Mouse (Mus musculus) intestine, embryonic 15.5 days (tissue): ENCODE results near the gene Ankrd31. TPM values are rescaled to one million over a fixed set of nuclear protein-coding genes. Genes with fewer than 3 reads are reported as not detected.

ENCODE experiments used
- ATAC-seq: fragments of 200-750 bp; cut with Nextera tagmentation; 2 replicates; pipeline ENCODE4 v1.8.0; 2017; ENCODE audit warnings: moderate TSS enrichment, moderate library complexity
- H3K27ac ChIP-seq: fragments of 300-500 bp; sonication (generic); 2 replicates; pipeline ENCODE4 v1.5.1; 2015; ENCODE audit warnings: mild to moderate bottlenecking, inconsistent platforms
- H3K27me3 ChIP-seq: fragments of 300-500 bp; sonication (generic); replicated peaks from 2 replicates; pipeline ENCODE4 v1.6.1; 2015; ENCODE audit warnings: inconsistent platforms
- H3K36me3 ChIP-seq: fragments of 300-500 bp; sonication (generic); 2 replicates; pipeline ENCODE4 v1.6.1; 2015; ENCODE audit warnings: inconsistent platforms
- H3K4me1 ChIP-seq: fragments of 300-500 bp; sonication (generic); replicated peaks from 2 replicates; pipeline ENCODE4 v1.6.1; 2015; ENCODE audit warnings: inconsistent platforms
- H3K4me2 ChIP-seq: fragments of 300-500 bp; sonication (generic); replicated peaks from 2 replicates; pipeline ENCODE4 v1.6.1; 2015; ENCODE audit warnings: mild to moderate bottlenecking, inconsistent platforms
- H3K4me3 ChIP-seq: fragments of 300-500 bp; sonication (generic); replicated peaks from 2 replicates; pipeline ENCODE4 v1.5.1; 2015; ENCODE audit warnings: inconsistent platforms
- H3K9ac ChIP-seq: fragments of 300-500 bp; sonication (generic); 2 replicates; pipeline ENCODE4 v1.6.1; 2015; ENCODE audit warnings: inconsistent platforms
- H3K9me3 ChIP-seq: fragments of 300-500 bp; sonication (generic); 2 replicates; pipeline ENCODE4 v1.6.1; 2016; ENCODE audit warnings: inconsistent platforms
- WGBS: fragments of 180-500 bp; shearing (Covaris S2); methylation state at CpG from one replicate; pipeline ENCODE4 v1.1.7; 2015; 5-methylcytosine and 5-hydroxymethylcytosine counted together
- polyA plus RNA-seq: library from polyadenylated mRNA; unstranded; fragments of >200 nt; fragmentation: Nextera tagmentation; extraction: Ambion mirVana; gene quantifications from 2 replicates; pipeline ENCODE4 v1.2.1, GENCODE M21; 2015

Gene Ankrd31
- not detected in 2 replicates for polyA plus RNA-seq

DNA sequence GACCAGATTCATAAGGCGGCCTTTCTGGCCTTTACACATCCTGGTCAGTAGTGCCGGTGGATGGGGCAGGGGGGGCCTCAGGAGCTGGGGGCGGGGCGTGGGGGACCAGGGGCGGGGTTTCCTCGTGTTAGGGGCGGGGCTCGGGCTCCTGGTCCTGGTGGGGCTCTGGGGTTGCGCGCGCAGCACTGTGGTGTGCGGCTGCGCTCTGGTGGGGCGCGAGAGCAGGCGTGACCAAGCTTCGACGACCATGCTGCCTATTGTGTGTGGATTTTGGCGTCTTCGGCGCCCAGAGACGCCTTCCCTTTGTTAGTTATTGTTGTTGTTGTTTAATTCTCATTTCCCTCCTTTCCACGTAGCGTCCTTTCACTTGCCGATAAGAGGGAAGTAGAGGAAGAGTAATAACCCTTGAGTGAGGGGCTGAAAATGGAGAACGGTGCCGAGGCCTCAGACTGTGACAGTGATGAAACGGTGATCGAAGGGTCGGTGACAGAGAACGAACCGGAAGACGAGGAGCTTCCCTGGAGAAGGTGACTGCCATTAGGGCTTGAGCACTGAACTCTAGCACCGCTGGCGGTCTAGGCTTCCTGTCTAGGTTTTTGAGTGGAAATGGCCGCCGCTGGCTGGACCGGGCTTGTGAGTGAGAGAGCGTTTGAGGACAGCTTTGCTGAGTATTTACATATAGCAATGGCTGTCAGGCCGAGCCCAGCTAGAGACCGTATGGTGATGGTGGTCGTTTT, at the start of gene Ankrd31:
Gene Ankrd31, plus strand, starts transcription at position 164 of the 737 bp plus-strand sequence.
- no peak within 1 kb of the TSS for H3K9ac ChIP-seq
- H3K4me3 ChIP-seq = no peak within 1 kb of the TSS
- no peaks in the 10 kb centered on the region for H3K27me3 ChIP-seq
- H3K27ac ChIP-seq = no peak within 1 kb of the TSS
- no peaks in the 10 kb centered on the region for H3K4me1 ChIP-seq
- ATAC-seq = no peak
- H3K9me3 ChIP-seq = no peaks in the 10 kb centered on the region
- no peak within 1 kb of the TSS for H3K4me2 ChIP-seq
- no peaks in the 10 kb centered on the region for H3K36me3 ChIP-seq
- WGBS = 88% methylated on average over 42 of the region's 42 CpGs

DNA sequence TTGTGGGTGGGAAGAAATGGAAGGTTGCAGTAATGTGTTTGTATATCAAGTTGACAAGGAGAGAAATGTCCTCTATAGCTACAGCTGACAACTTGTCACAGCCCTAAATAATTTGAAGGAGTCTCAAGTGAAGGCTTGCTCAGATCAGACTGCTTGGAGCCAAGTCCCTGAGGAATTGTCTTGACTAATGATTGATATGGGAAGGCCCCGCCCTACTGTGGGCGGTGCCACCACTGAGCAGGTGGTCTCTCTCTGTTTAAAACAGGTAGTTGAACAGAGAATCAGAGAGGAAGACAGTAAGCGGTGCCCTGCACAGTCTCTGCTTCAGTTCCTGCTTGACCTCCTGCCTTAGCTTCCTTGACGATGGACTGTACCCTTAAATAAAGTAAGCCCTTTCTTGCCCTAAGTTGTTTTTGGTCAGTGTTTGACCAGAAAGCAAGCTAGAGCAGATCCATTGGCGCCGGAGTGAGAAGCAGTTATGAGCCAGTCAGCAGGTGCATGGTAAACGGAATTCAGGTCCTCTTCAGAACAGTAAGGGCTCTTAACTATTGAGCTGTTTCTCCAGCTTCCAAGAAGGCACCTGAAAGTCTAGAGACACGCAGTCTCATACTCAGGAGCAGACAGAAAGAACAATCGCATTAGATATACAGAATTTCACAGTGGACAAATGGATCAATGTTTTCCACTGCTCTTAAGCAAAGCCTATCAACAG, 45.3 kb upstream of the Ankrd31 start:
- no peak overlapping the region for H3K4me3 ChIP-seq
- H3K9ac ChIP-seq = no peak overlapping the region
- no peaks in the 10 kb centered on the region for H3K27me3 ChIP-seq
- no peaks in the 10 kb centered on the region for H3K4me1 ChIP-seq
- no peak overlapping the region for H3K27ac ChIP-seq
- no peak overlapping the region for H3K4me2 ChIP-seq
- WGBS = 76% methylated on average over 9 of the region's 9 CpGs
- no peaks in the 10 kb centered on the region for H3K36me3 ChIP-seq
- ATAC-seq = no peak
- no peaks in the 10 kb centered on the region for H3K9me3 ChIP-seq

DNA sequence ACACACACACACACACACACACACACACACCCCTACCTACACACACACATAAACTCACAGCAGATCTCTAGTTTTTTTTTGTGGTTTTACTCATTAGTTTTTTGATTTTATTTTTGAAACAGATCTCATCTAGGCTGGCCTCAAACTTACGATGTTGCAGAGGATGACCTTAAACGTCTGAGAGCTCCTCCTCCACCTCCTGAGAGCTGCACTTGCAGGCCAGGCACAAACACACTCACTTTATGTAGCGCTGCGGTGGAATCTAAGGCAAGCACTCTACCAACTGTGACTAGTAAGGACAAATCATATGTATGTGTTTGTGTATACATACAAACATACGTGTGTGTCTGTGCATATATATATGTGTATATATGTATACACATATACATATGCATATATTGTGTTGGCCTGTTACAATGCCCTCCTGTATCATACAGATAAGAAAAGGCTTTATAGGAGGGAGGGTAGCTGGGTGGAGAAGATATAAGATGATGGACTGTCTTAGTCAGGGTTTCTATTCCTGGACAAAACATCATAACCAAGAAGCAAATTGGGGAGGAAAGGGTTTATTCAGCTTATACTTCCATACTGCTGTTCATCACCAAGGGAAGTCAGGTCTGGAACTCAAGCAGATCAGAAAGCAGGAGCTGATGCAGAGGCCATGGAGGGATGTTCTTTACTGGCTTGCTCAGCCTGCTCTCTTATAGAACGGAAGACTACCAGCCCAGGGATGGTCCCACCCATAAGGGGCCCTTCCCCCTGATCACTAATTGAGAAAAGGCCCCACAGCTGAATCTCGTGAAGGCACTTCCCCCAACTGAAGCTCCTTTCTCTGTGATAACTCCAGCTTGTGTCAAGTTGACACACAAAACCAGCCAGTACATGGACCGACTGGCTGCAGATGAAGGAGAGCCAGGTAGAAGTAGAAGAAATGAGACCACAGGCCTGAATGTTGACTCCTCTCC, 38.5 kb upstream of the Ankrd31 start:
- Histone ChIP-seq H3K4me1 (no peaks in the 10 kb centered on the region), H3K4me3 (no peak overlapping the region), H3K27ac (no peak overlapping the region), H3K4me2 (no peak overlapping the region), H3K27me3 (no peaks in the 10 kb centered on the region), H3K9ac (no peak overlapping the region), H3K9me3 (no peaks in the 10 kb centered on the region), H3K36me3 (no peaks in the 10 kb centered on the region)
- no peak for ATAC-seq
- 65% methylated on average over 8 of the region's 8 CpGs for whole genome bisulfite sequencing

DNA sequence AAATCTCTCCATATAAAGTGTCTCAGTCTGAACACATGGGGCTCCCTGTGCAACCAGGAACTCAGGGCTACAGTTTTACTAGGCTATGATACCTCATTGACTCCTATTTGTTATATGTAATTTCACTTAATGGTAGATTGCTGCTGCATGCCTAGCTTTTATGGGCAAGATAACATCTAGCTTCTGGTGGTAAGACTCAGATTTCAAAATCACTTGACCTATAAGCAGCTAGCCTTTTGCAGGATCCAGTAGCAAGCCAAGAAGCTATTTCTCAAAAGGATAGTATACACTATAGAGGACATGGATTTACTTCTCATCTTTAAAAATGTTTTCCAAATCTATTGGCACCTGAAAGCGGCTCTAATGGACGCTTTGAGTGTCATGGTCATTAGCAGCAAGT, 31.8 kb upstream of the Ankrd31 start:
- Histone ChIP-seq H3K27me3 (no peaks in the 10 kb centered on the region), H3K36me3 (no peaks in the 10 kb centered on the region), H3K4me2 (no peak overlapping the region), H3K9ac (no peak overlapping the region), H3K9me3 (no peaks in the 10 kb centered on the region), H3K4me3 (no peak overlapping the region), H3K4me1 (no peaks in the 10 kb centered on the region), H3K27ac (no peak overlapping the region)
- 87% methylated on average over 2 of the region's 2 CpGs for WGBS
- no peak for ATAC-seq

DNA sequence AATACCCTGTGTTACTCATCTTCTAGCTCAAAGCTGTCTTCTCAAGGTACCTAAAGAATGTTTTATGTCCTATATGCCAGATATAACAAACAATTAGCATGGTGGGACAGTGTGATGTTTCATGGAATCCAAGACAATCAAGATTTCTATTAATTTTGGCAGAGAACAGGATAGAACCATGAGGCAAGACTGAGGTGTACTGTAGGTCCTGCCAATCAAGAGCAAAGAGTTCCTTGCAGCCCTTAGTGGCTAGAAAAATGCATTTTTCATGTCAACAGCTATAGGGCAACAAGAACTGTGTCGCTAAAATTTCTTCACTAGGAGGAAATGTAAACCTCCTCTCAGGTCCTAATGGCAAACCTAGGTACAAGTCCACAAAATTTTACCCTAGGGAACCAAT, 30.3 kb upstream of the Ankrd31 start:
- H3K9ac ChIP-seq = no peak overlapping the region
- 70% methylated on average over 1 of the region's 1 CpGs for WGBS
- H3K27ac ChIP-seq = no peak overlapping the region
- no peaks in the 10 kb centered on the region for H3K4me1 ChIP-seq
- H3K27me3 ChIP-seq = no peaks in the 10 kb centered on the region
- ATAC-seq = no peak
- H3K36me3 ChIP-seq = no peaks in the 10 kb centered on the region
- no peak overlapping the region for H3K4me2 ChIP-seq
- H3K4me3 ChIP-seq = no peak overlapping the region
- H3K9me3 ChIP-seq = no peaks in the 10 kb centered on the region

DNA sequence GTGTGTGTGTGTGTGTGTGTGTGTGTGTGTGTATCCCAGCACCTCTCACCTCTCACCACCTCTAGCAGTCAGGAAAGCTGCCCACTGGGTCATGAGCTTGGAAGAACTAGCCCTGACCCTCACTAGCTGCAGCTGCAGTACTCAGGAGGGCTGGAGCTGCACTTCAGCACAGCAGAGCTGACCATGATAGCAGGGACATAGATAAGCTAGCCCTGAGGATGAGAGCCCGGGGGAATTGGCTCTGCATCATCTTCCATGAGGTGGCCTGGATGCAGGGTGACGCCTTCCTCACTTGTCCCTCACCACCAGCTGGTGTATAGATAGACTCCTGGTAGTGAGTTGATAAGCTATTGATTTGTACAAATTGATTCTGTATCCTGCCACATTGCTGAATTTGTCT, 28.1 kb upstream of the Ankrd31 start:
- ATAC-seq = no peak
- H3K9me3 ChIP-seq = no peaks in the 10 kb centered on the region

DNA sequence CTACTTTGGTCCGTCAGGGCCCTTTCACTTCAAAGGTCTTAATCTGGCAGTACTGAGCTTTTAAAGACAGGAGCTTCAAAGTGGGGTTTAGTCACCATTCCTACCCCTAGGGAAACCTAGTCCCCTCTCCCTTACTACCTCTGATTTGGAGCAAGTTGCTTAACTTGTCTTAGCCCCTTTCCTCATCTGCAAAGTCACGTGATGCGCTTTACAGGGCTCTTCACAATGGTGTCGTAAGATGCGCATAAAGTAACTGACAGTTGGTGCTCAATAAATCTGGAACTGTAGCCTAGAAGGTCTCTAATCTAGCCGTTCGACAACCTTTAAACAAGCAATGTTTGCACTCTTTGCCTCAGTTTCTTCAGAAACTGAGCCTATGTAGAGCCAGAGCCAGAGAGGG, 19.8 kb upstream of the Ankrd31 start:
- no peak overlapping the region for H3K27ac ChIP-seq
- no peak overlapping the region for H3K9ac ChIP-seq
- no peaks in the 10 kb centered on the region for H3K36me3 ChIP-seq
- no peaks in the 10 kb centered on the region for H3K9me3 ChIP-seq
- no peaks in the 10 kb centered on the region for H3K4me1 ChIP-seq
- H3K4me2 ChIP-seq = no peak overlapping the region
- ATAC-seq = no peak
- WGBS = 74% methylated on average over 7 of the region's 7 CpGs
- H3K27me3 ChIP-seq = no peaks in the 10 kb centered on the region
- H3K4me3 ChIP-seq = no peak overlapping the region

More for the DNA sequence above, 28.1 kb upstream of the Ankrd31 start:
- no peaks in the 10 kb centered on the region for H3K36me3 ChIP-seq
- WGBS = 69% methylated on average over 2 of the region's 2 CpGs
- H3K4me2 ChIP-seq = no peak overlapping the region
- no peak overlapping the region for H3K4me3 ChIP-seq
- H3K27me3 ChIP-seq = no peaks in the 10 kb centered on the region
- no peak overlapping the region for H3K27ac ChIP-seq
- no peaks in the 10 kb centered on the region for H3K4me1 ChIP-seq
- H3K9ac ChIP-seq = no peak overlapping the region

DNA sequence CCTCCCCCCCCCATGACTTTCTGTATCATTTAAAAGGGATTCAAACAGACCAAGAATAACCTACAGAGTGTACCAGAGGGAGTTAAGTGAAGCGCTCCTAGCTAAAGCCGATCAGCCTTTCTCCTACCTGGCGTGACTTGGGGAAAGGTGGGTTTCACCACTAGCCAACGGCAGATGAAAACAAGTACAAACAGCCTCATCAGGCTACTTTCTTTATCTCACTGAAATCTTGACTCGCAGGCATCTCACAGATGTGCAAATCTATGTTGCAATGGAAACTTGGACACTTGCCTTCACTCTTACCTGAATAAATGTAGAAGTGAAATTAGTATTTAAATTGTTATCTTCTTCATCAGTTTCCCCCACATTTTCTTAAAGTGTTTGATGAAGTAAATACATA, 18.9 kb upstream of the Ankrd31 start:
- no peaks in the 10 kb centered on the region for H3K4me1 ChIP-seq
- no peak for ATAC-seq
- H3K27me3 ChIP-seq = no peaks in the 10 kb centered on the region
- no peaks in the 10 kb centered on the region for H3K9me3 ChIP-seq
- H3K9ac ChIP-seq = no peak overlapping the region
- H3K27ac ChIP-seq = no peak overlapping the region
- H3K4me2 ChIP-seq = no peak overlapping the region
- 93% methylated on average over 5 of the region's 5 CpGs for WGBS
- H3K4me3 ChIP-seq = no peak overlapping the region
- H3K36me3 ChIP-seq = no peaks in the 10 kb centered on the region

DNA sequence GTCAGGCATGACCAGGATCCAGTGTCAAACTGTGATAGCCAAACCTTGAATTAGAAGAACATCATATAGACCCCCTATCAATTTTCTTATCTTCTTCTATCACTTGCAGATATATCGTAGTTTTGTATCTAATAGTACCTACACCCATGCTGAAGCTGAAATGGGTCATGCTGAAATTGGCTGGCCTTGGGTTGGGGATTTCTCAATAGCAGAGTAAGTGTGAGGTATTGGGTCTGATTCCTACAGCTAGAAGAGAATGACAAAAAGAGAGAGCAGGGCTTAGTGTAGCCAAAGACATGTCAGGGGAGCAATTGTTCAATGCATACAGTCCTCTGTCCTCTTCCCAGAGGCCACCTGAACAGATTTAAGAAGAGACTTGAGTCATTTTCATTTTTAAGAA, 18.0 kb upstream of the Ankrd31 start:
- 94% methylated on average over 1 of the region's 1 CpGs for WGBS
- Histone ChIP-seq H3K27me3 (no peaks in the 10 kb centered on the region), H3K9me3 (no peaks in the 10 kb centered on the region), H3K4me2 (no peak overlapping the region), H3K4me3 (no peak overlapping the region), H3K4me1 (no peaks in the 10 kb centered on the region), H3K9ac (no peak overlapping the region), H3K27ac (no peak overlapping the region), H3K36me3 (no peaks in the 10 kb centered on the region)
- ATAC-seq = no peak

DNA sequence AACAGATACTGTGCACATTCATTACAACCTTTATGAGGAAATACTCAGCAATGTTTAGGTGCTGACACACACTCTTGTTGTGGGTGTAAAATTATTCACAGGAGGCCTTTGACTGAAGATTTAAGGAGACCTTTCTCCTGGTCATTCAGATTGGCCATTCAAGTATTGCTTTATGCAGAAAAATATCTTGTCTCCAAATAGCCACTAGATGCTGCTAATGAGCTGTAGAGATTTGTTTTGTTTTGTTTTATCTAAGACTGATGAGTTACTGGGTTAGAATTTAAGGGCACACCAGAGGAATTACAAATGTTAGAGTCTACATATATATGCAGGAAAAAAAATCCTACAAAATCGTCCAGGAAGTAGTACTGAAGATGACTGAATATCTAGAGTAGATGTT, 12.9 kb upstream of the Ankrd31 start:
- Histone ChIP-seq H3K4me3 (no peak overlapping the region), H3K9ac (no peak overlapping the region), H3K27ac (no peak overlapping the region), H3K27me3 (no peaks in the 10 kb centered on the region), H3K4me1 (no peaks in the 10 kb centered on the region), H3K36me3 (no peaks in the 10 kb centered on the region), H3K4me2 (no peak overlapping the region), H3K9me3 (no peaks in the 10 kb centered on the region)
- ATAC-seq = no peak
- 21% methylated on average over 1 of the region's 1 CpGs for WGBS

DNA sequence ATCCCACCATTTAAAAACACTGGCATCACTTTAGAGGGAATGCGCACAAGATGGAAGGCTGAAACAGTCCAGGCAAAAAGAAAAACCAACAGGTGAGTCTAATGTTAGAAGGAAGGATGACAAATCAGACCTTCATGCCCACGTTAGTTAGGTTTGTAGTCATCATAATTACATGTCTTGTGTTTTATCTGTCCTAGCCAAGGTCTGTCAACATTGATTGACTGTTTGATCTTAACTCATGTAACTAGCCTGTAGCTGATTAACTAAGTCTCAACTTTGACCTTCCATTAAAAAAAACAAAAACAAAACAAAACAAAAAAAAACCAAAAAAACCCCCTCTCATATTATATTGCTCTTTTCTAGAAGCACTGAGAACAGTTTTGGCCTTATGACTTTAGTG, 7.9 kb upstream of the Ankrd31 start:
- Histone ChIP-seq H3K4me3 (no peak overlapping the region), H3K36me3 (no peaks in the 10 kb centered on the region), H3K27ac (no peak overlapping the region), H3K4me2 (no peak overlapping the region), H3K9me3 (no peaks in the 10 kb centered on the region), H3K9ac (no peak overlapping the region), H3K4me1 (no peaks in the 10 kb centered on the region), H3K27me3 (no peaks in the 10 kb centered on the region)
- WGBS = 84% methylated on average over 2 of the region's 2 CpGs
- no peak for ATAC-seq

DNA sequence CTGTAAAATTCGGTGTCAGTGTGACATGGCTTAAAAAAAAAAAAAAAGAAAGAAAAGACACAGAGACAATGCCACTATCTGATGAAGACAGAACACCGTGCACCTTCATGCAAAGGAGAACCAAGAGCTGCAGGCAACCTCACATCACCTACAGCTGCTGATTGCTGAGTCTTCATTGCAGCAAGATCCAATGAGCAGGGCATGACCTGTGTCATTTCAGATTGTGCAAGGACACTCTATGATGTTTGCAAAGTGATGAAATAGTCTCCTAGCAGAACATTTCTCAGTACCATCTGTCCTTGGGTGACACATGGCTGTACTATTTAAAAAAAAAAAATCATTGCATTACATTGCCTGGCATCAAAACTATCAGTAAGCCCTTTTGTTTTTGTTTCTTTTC, 5.2 kb upstream of the Ankrd31 start:
- H3K9me3 ChIP-seq = no peaks in the 10 kb centered on the region
- no peak overlapping the region for H3K4me3 ChIP-seq
- H3K9ac ChIP-seq = no peak overlapping the region
- H3K27ac ChIP-seq = no peak overlapping the region
- H3K36me3 ChIP-seq = no peaks in the 10 kb centered on the region
- 78% methylated on average over 2 of the region's 2 CpGs for WGBS
- H3K4me1 ChIP-seq = no peaks in the 10 kb centered on the region
- H3K27me3 ChIP-seq = no peaks in the 10 kb centered on the region
- ATAC-seq = no peak
- H3K4me2 ChIP-seq = no peak overlapping the region
